Mouse (Mus musculus): ENCODE data around the gene Olfr1118. TPM values are rescaled to one million over a fixed set of nuclear protein-coding genes. Genes with fewer than 3 reads are reported as not detected.
"Not testable (repeated sequence)": the region's sequence is repeated elsewhere in the genome, so short reads cannot be mapped to it uniquely, and the experiment has no call there.

The Olfr1118 gene
- polyA plus RNA-seq (2015; fragmentation: Nextera tagmentation; extraction: Ambion mirVana), result not detected in 2 replicates

DNA sequence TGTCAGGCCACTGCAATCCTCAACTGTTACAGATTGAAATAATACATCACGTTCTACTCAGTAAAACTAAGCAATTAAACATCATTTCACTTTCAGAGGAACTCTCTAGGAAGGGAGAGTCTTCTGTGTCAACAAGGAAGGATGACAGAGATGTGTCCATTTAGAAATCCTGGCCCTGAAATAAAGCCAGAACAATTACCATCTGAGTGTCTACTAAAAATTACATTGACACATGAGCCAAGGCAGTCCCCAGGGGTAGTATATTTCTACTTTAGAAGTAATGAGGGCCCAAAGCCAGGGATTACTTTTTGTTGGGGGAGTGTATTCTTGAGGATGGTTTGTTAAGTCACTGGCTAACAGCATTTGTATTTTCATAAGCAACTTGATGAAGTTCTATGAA lies at the start of gene Olfr1118:
Olfr1118 (plus strand) TSS at position 301 of the 400 bp plus-strand sequence.
- no peak for ATAC-seq (ENCODE audit: low read depth)
- no peak within 1 kb of the TSS for H3K4me2 ChIP-seq (ENCODE audit: low read depth, low read length)
- H3K4me3 ChIP-seq (ENCODE audit: low read depth, low read length), result no peak within 1 kb of the TSS
- H3K27ac ChIP-seq (ENCODE audit: low read length), result no peak within 1 kb of the TSS
- H3K36me3 ChIP-seq (ENCODE audit: control insufficient read depth, insufficient read depth), result no peaks in the 10 kb centered on the region
- 56% methylated on average over 1 of the region's 1 CpGs for WGBS (ENCODE audit: insufficient replicate concordance)
- no peaks in the 10 kb centered on the region for H3K4me1 ChIP-seq (ENCODE audit: control insufficient read depth, low read depth, low read length)
- H3K9ac ChIP-seq (ENCODE audit: low read depth, low read length), result no peak within 1 kb of the TSS
- H3K27me3 ChIP-seq (ENCODE audit: control insufficient read depth, insufficient read depth, low read depth, low read length), result no peaks in the 10 kb centered on the region
- no peaks in the 10 kb centered on the region for H3K9me3 ChIP-seq (replicated peaks; ENCODE audit: control insufficient read depth, low read length)

- H3K36me3 ChIP-seq (ENCODE audit: control insufficient read depth, insufficient read depth), result no peaks in the 10 kb centered on the region
- H3K4me3 ChIP-seq (ENCODE audit: low read depth, low read length), result no peak within 1 kb of the TSS
- H3K9me3 ChIP-seq (replicated peaks; ENCODE audit: control insufficient read depth, low read length), result no peaks in the 10 kb centered on the region
- 53% methylated on average over 1 of the region's 1 CpGs for WGBS (ENCODE audit: insufficient replicate concordance)
- no peaks in the 10 kb centered on the region for H3K4me1 ChIP-seq (ENCODE audit: control insufficient read depth, low read depth, low read length)
- H3K9ac ChIP-seq (ENCODE audit: low read depth, low read length), result no peak within 1 kb of the TSS
- H3K27me3 ChIP-seq (ENCODE audit: control insufficient read depth, insufficient read depth, low read depth, low read length), result no peaks in the 10 kb centered on the region
- H3K4me2 ChIP-seq (ENCODE audit: low read depth, low read length), result no peak within 1 kb of the TSS
- H3K27ac ChIP-seq (ENCODE audit: low read length), result no peak within 1 kb of the TSS
- ATAC-seq (ENCODE audit: low read depth), result no peak
Observed at GRCm38 (mm10) chr2:87267234-87267633, 40.1 kb upstream of the Olfr1118 start, which contains the start of gene Olfr1116. TSS of gene Olfr1116 (plus strand) at chr2:87267534.

DNA sequence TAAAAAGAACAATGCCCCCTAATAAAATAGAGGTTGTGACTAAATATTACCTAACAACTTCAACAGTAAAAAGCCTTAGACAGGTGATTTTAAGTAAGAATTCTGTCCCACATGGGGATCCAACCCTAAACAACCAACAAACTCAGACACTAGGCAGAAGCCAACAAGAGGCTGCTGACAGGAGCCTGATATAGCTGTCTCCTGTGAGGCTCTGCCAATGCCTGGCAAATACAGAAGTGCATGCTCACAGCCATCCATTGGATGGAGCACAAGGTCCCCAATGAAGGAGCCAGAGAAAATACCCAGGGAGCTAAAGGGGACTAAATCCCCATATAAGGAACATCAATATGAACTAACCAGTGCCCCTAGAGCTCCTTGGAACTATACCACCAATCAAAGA lies 13.4 kb upstream of the Olfr1118 start:
- H3K4me1 ChIP-seq (ENCODE audit: control insufficient read depth, low read depth, low read length); H3K9me3 ChIP-seq (replicated peaks; ENCODE audit: control insufficient read depth, low read length); H3K4me3 ChIP-seq (ENCODE audit: low read depth, low read length); H3K27ac ChIP-seq (ENCODE audit: low read length); H3K9ac ChIP-seq (ENCODE audit: low read depth, low read length); ATAC-seq (ENCODE audit: low read depth); H3K36me3 ChIP-seq (ENCODE audit: control insufficient read depth, insufficient read depth); H3K27me3 ChIP-seq (ENCODE audit: control insufficient read depth, insufficient read depth, low read depth, low read length); H3K4me2 ChIP-seq (ENCODE audit: low read depth, low read length): not testable (repeated sequence)

DNA sequence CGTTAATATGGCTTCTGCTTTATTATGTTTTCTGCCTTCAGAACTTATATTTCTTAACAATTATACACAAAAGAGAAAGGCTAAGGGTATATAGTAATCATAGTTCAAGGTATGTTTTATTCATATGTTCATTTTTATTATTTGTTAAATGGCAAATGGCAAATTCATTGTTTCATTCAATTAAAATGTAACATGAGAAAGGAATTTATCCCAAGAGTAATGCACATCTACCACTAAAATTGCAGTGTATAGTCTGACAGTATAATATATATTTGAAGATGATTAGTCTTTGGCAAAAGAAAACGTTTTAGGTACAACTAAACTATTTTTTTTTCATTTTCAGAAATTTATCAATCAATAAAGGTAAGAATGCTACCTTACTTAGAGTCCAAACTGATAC lies 47.1 kb downstream of the Olfr1118 start, which contains the start of gene Olfr1120:
Olfr1120 (plus strand) TSS at position 301 of the 400 bp plus-strand sequence.
- Histone ChIP-seq H3K27me3 (ENCODE audit: control insufficient read depth, insufficient read depth, low read depth, low read length) (no peaks in the 10 kb centered on the region), H3K4me2 (ENCODE audit: low read depth, low read length) (no peak within 1 kb of the TSS), H3K9ac (ENCODE audit: low read depth, low read length) (no peak within 1 kb of the TSS), H3K4me1 (ENCODE audit: control insufficient read depth, low read depth, low read length) (no peaks in the 10 kb centered on the region), H3K4me3 (ENCODE audit: low read depth, low read length) (no peak within 1 kb of the TSS), H3K36me3 (ENCODE audit: control insufficient read depth, insufficient read depth) (no peaks in the 10 kb centered on the region), H3K9me3 (replicated peaks; ENCODE audit: control insufficient read depth, low read length) (no peaks in the 10 kb centered on the region), H3K27ac (ENCODE audit: low read length) (no peak within 1 kb of the TSS)
- WGBS (ENCODE audit: insufficient replicate concordance), result 35% methylated on average over 2 of the region's 2 CpGs
- ATAC-seq (ENCODE audit: low read depth), result no peak

DNA sequence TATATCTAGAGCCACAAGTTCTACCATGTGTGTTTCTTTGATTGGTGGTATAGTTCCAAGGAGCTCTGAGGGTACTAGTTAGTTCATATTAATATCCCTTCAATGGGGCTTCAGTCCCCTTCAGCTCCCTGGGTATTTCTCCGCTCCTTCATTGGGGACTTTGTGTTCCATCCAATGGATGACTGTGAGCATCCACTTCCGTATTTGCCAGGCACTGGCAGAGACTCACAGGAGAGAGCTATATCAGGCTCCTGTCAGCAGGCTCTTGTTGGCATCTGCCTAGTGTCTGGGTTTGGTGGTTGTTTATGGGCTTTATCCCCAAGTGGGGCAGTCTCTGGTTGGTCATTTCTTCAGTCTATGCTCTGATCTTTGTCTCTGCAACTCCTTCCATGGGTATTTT lies 52.7 kb downstream of the Olfr1118 start:
- WGBS (ENCODE audit: insufficient replicate concordance), result 66% methylated on average over 2 of the region's 2 CpGs
- H3K4me1 ChIP-seq (ENCODE audit: control insufficient read depth, low read depth, low read length); H3K27me3 ChIP-seq (ENCODE audit: control insufficient read depth, insufficient read depth, low read depth, low read length); H3K9ac ChIP-seq (ENCODE audit: low read depth, low read length); H3K27ac ChIP-seq (ENCODE audit: low read length); H3K9me3 ChIP-seq (replicated peaks; ENCODE audit: control insufficient read depth, low read length); H3K4me2 ChIP-seq (ENCODE audit: low read depth, low read length); H3K36me3 ChIP-seq (ENCODE audit: control insufficient read depth, insufficient read depth); ATAC-seq (ENCODE audit: low read depth); H3K4me3 ChIP-seq (ENCODE audit: low read depth, low read length): not testable (repeated sequence)

Other genes with a start within 250 kb of the Olfr1118 start
- not detected in 2 replicates for gene Olfr1107, start 231.8 kb upstream of the Olfr1118 start, polyA plus RNA-seq (2015; fragmentation: Nextera tagmentation; extraction: Ambion mirVana)
- gene Olfr1109, start 211.6 kb upstream of the Olfr1118 start, polyA plus RNA-seq (2015; fragmentation: Nextera tagmentation; extraction: Ambion mirVana), result not detected in 2 replicates
- gene Olfr259, start 193.0 kb upstream of the Olfr1118 start, polyA plus RNA-seq (2015; fragmentation: Nextera tagmentation; extraction: Ambion mirVana), result not detected in 2 replicates
- not detected in 2 replicates for gene Olfr1110, start 167.3 kb upstream of the Olfr1118 start, polyA plus RNA-seq (2015; fragmentation: Nextera tagmentation; extraction: Ambion mirVana)
- not detected in 2 replicates for gene Olfr1111, start 155.0 kb upstream of the Olfr1118 start, polyA plus RNA-seq (2015; fragmentation: Nextera tagmentation; extraction: Ambion mirVana)
- gene Olfr1112, start 119.8 kb upstream of the Olfr1118 start, polyA plus RNA-seq (2015; fragmentation: Nextera tagmentation; extraction: Ambion mirVana), result not detected in 2 replicates
- not detected in 2 replicates for gene Olfr1113, start 98.6 kb upstream of the Olfr1118 start, polyA plus RNA-seq (2015; fragmentation: Nextera tagmentation; extraction: Ambion mirVana)
- gene Olfr1115, start 59.6 kb upstream of the Olfr1118 start, polyA plus RNA-seq (2015; fragmentation: Nextera tagmentation; extraction: Ambion mirVana), result not detected in 2 replicates
- not detected in 2 replicates for gene Olfr1116, start 40.0 kb upstream of the Olfr1118 start, polyA plus RNA-seq (2015; fragmentation: Nextera tagmentation; extraction: Ambion mirVana)
- gene Olfr1120, start 47.2 kb downstream of the Olfr1118 start, polyA plus RNA-seq (2015; fragmentation: Nextera tagmentation; extraction: Ambion mirVana), result not detected in 2 replicates
- not detected in 2 replicates for gene Olfr1121, start 62.3 kb downstream of the Olfr1118 start, polyA plus RNA-seq (2015; fragmentation: Nextera tagmentation; extraction: Ambion mirVana)
- gene Olfr1122, start 78.3 kb downstream of the Olfr1118 start, polyA plus RNA-seq (2015; fragmentation: Nextera tagmentation; extraction: Ambion mirVana), result not detected in 2 replicates
- gene Olfr1123, start 109.1 kb downstream of the Olfr1118 start, polyA plus RNA-seq (2015; fragmentation: Nextera tagmentation; extraction: Ambion mirVana), result not detected in 2 replicates
- not detected in 2 replicates for gene Olfr1124, start 122.7 kb downstream of the Olfr1118 start, polyA plus RNA-seq (2015; fragmentation: Nextera tagmentation; extraction: Ambion mirVana)
- gene Olfr1126, start 146.4 kb downstream of the Olfr1118 start, polyA plus RNA-seq (2015; fragmentation: Nextera tagmentation; extraction: Ambion mirVana), result not detected in 2 replicates
- not detected in 2 replicates for gene Pramel7, start 189.5 kb downstream of the Olfr1118 start, polyA plus RNA-seq (2015; fragmentation: Nextera tagmentation; extraction: Ambion mirVana)
- gene Pramel6, start 199.0 kb downstream of the Olfr1118 start, polyA plus RNA-seq (2015; fragmentation: Nextera tagmentation; extraction: Ambion mirVana), result not detected in 2 replicates
- not detected in 2 replicates for gene Olfr153, start 224.2 kb downstream of the Olfr1118 start, polyA plus RNA-seq (2015; fragmentation: Nextera tagmentation; extraction: Ambion mirVana)
- not detected in 2 replicates for gene Olfr1128, start 238.0 kb downstream of the Olfr1118 start, polyA plus RNA-seq (2015; fragmentation: Nextera tagmentation; extraction: Ambion mirVana)

Measured in liver, embryonic 16.5 days (tissue).